Mouse (Mus musculus) intestine, postnatal 0 days (tissue): ENCODE measurements at regions not wholly inside any gene's neighbourhood (a gene's known extent, or its start where the extent isn't known, plus 50 kb on each side); places are given as distances from the start of the nearest gene placed in this dataset.

Experiments used
- ATAC-seq: fragments of 200-750 bp; cut with Nextera tagmentation; 2 replicates; pipeline ENCODE4 v1.8.0; 2017; ENCODE audit warnings: mild to moderate bottlenecking, moderate TSS enrichment, moderate library complexity
- H3K27ac ChIP-seq: fragments of 300-500 bp; sonication (generic); 2 replicates; pipeline ENCODE4 v1.5.1; 2014; ENCODE audit warnings: mild to moderate bottlenecking, low read depth, low read length, moderate library complexity
- H3K27me3 ChIP-seq: fragments of 300-500 bp; sonication (generic); replicated peaks from 2 replicates; pipeline ENCODE4 v1.6.1; 2014; ENCODE audit warnings: low read length, mixed read lengths; ENCODE audit not compliant: control insufficient read depth, insufficient read depth
- H3K36me3 ChIP-seq: fragments of 300-500 bp; sonication (generic); 2 replicates; pipeline ENCODE4 v1.6.1; 2014; ENCODE audit warnings: mild to moderate bottlenecking, moderate library complexity; ENCODE audit not compliant: control insufficient read depth, insufficient read depth
- H3K4me1 ChIP-seq: fragments of 300-500 bp; sonication (generic); replicated peaks from 2 replicates; pipeline ENCODE4 v1.6.1; 2014; ENCODE audit warnings: antibody characterized with exemption, low read length, mixed read lengths; ENCODE audit not compliant: control insufficient read depth, insufficient read depth
- H3K4me2 ChIP-seq: fragments of 300-500 bp; sonication (generic); replicated peaks from 2 replicates; pipeline ENCODE4 v1.6.1; 2014; ENCODE audit warnings: low read depth, mild to moderate bottlenecking, moderate library complexity
- H3K4me3 ChIP-seq: fragments of 300-500 bp; sonication (generic); 2 replicates; pipeline ENCODE4 v1.5.1; 2014; ENCODE audit warnings: low read depth, low read length
- H3K9ac ChIP-seq: fragments of 300-500 bp; sonication (generic); 2 replicates; pipeline ENCODE4 v1.6.1; 2014; ENCODE audit warnings: mild to moderate bottlenecking, low read depth, low read length
- H3K9me3 ChIP-seq: fragments of 300-500 bp; sonication (generic); 2 replicates; pipeline ENCODE4 v1.6.1; 2016; ENCODE audit warnings: mixed run types; ENCODE audit not compliant: control insufficient read depth
- CTCF ChIP-seq: sonication (generic); IDR thresholded peaks from 2 replicates; pipeline ENCODE4 v1.5.1; 2016; ENCODE audit warnings: low read depth, mild to moderate bottlenecking, control low read depth, antibody characterized with exemption, moderate library complexity
- WGBS: fragments of 180-500 bp; shearing (Covaris S2); extraction: QIAGEN DNeasy Blood & Tissue Kit; methylation state at CpG from one replicate; pipeline ENCODE4 v1.1.7; 2014; 5-methylcytosine and 5-hydroxymethylcytosine counted together

DNA sequence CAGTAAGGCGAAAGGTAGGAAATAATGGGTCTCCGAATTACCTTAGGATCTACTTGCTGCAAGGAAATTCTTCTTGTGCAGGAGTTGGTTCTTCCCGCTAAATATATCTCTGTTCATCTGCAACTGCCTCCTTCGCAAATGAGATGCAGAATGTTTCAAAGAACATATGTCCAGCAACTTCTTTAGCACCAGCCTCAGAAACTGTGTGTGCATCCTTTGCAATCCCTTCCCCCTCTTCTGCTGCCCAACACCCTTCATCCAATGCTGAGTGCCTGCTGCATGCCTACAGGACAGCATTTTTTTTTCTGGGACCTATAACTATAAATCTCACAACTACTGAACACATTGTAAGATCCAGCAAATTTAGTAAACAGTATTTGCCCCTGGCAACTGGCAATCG is 402.1 kb downstream of the Rnf144a start:
- WGBS, result 82% methylated on average over 5 of the region's 5 CpGs
- Histone ChIP-seq H3K27ac (no peak overlapping the region), H3K4me3 (no peak overlapping the region), H3K4me2 (no peak overlapping the region), H3K9me3 (no peaks in the 10 kb centered on the region), H3K4me1 (no peaks in the 10 kb centered on the region), H3K36me3 (no peaks in the 10 kb centered on the region), H3K9ac (no peak overlapping the region), H3K27me3 (no peaks in the 10 kb centered on the region)
- no peak for ATAC-seq
- TF ChIP-seq CTCF, result no peak

DNA sequence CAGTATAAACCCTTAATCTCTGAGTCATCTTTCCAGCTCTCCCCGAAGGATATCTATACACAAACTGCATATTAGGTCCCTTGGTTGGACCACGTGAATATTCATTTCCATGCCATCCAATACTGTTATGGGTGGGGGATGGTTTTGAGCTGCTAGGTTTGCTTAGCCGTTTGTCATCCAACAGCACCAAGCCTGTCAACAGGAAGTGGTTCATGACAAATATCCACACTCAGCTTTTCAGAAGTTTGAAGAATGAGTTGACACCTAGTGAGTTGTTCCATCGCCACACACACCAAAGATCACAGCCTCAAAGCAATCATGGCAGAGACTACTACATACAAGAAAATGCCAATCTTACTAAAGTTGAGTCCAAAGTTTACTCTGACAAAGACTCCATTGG is 421.0 kb downstream of the Rnf144a start:
- Histone ChIP-seq H3K36me3 (no peaks in the 10 kb centered on the region), H3K9ac (no peak overlapping the region), H3K27ac (no peak overlapping the region), H3K9me3 (no peaks in the 10 kb centered on the region), H3K4me2 (no peak overlapping the region), H3K4me1 (no peaks in the 10 kb centered on the region), H3K4me3 (no peak overlapping the region), H3K27me3 (no peaks in the 10 kb centered on the region)
- no peak for ATAC-seq
- TF ChIP-seq CTCF, result no peak
- WGBS, result 82% methylated on average over 4 of the region's 4 CpGs

DNA sequence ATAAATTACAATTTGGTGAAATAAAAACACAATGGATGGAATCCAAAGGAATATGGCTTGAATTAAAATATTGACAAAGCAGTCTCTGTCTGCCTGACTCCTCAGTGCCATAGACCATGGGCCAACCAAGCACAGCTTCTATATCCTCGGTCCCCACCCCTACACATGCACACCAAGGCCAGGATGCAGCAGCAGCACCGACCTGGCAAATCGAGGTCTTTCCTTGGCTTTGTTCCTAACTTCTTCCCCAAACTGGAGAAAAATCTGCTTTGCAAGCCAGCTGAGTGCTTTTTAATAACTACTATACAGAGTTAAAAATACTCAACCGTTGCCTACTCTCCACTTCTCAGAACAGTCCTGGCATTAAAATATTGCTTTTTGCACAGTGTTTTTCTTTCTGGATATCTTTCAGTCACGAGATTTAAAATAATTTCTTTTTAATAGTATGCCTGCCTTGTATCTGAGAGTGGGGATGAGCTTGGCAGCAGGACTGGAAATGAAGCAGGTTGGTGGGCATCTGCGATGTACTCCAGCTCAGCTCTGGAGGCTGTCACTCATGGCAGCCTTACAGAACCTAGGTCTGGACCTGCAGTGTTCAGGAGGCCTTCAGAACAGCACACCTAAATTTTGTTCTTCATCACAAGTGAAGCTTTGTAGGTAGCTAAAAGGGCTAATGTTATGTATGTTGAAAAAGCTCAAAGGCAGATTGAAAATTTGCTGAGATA is 423.1 kb downstream of the Rnf144a start:
- H3K4me2 ChIP-seq, result no peak overlapping the region
- H3K4me3 ChIP-seq, result no peak overlapping the region
- WGBS, result 76% methylated on average over 6 of the region's 6 CpGs
- H3K36me3 ChIP-seq, result no peaks in the 10 kb centered on the region
- H3K27ac ChIP-seq, result no peak overlapping the region
- no peak overlapping the region for H3K9ac ChIP-seq
- no peak for TF ChIP-seq CTCF
- no peaks in the 10 kb centered on the region for H3K27me3 ChIP-seq
- no peaks in the 10 kb centered on the region for H3K4me1 ChIP-seq
- ATAC-seq, result no peak
- no peaks in the 10 kb centered on the region for H3K9me3 ChIP-seq

DNA sequence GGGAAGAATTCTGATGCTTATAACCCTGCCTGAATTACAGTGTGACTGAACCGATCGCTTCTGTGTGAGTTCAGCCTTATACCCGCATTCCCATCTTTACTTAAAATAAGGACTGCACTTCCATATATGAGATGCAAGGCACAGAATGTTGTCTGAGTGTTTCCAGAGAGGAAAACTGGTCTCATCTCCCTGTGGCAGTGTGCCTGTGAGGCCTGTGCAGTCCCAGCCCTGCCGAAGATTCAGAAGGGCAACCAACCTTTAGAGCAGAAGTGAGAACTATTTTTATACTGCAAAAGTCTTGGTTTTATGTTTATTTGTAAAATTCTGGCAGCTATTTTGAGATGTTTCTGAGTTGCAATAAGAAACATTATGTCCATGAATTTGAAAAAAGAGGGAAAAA is 432.5 kb downstream of the Rnf144a start:
- no peaks in the 10 kb centered on the region for H3K4me1 ChIP-seq
- H3K4me3 ChIP-seq, result no peak overlapping the region
- 90% methylated on average over 4 of the region's 4 CpGs for WGBS
- no peak for ATAC-seq
- no peaks in the 10 kb centered on the region for H3K9me3 ChIP-seq
- no peak overlapping the region for H3K27ac ChIP-seq
- H3K9ac ChIP-seq, result no peak overlapping the region
- no peaks in the 10 kb centered on the region for H3K27me3 ChIP-seq
- no peak overlapping the region for H3K4me2 ChIP-seq
- no peak for TF ChIP-seq CTCF
- H3K36me3 ChIP-seq, result no peaks in the 10 kb centered on the region

DNA sequence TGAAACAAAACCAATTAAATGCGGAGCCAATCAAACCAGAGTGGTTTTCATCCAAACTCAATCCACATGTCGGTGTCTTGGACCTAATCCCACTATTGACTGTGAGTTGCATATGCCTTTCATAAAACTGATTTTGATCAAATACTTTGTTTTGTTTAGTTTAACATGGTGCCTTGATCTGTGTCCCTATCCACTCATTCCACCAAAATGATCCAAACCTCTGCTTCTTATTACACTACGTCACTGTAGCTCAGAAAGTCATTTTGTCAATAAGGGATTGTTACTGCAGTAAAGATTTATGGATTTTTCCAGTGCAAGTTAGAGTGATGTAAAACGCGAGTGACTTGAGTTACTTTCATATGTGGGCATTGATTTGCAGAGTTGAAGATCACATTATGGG is 436.7 kb downstream of the Rnf144a start:
- Histone ChIP-seq H3K4me1 (no peaks in the 10 kb centered on the region), H3K9ac (no peak overlapping the region), H3K9me3 (no peaks in the 10 kb centered on the region), H3K27me3 (no peaks in the 10 kb centered on the region), H3K27ac (no peak overlapping the region), H3K4me3 (no peak overlapping the region), H3K36me3 (no peaks in the 10 kb centered on the region), H3K4me2 (no peak overlapping the region)
- WGBS, result 85% methylated on average over 5 of the region's 5 CpGs
- no peak for TF ChIP-seq CTCF
- no peak for ATAC-seq

DNA sequence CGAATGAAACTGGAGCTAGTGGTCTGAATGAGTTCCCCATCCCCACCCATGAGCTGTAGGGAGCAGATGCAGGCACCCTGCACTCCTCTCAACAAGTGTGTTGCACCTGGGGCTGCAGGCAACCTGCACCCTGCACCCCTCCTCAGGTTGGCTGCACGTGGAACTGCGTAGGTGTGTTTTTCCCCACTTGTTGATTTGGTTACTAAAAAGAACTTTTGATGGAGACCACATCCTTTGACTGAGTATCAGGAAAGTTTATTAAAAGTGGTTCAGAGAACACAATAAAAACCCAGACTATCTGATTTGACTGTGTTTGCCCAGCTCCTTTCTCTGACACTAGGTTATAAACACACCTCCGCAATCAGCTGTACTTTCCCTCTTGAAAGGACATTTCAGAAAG is 456.5 kb downstream of the Rnf144a start:
- no peak overlapping the region for H3K4me3 ChIP-seq
- WGBS, result 66% methylated on average over 4 of the region's 4 CpGs
- H3K27me3 ChIP-seq, result no peaks in the 10 kb centered on the region
- H3K4me1 ChIP-seq, result no peaks in the 10 kb centered on the region
- H3K27ac ChIP-seq, result no peak overlapping the region
- no peak for TF ChIP-seq CTCF
- no peak for ATAC-seq
- H3K36me3 ChIP-seq, result no peaks in the 10 kb centered on the region
- no peak overlapping the region for H3K4me2 ChIP-seq
- no peaks in the 10 kb centered on the region for H3K9me3 ChIP-seq
- no peak overlapping the region for H3K9ac ChIP-seq

DNA sequence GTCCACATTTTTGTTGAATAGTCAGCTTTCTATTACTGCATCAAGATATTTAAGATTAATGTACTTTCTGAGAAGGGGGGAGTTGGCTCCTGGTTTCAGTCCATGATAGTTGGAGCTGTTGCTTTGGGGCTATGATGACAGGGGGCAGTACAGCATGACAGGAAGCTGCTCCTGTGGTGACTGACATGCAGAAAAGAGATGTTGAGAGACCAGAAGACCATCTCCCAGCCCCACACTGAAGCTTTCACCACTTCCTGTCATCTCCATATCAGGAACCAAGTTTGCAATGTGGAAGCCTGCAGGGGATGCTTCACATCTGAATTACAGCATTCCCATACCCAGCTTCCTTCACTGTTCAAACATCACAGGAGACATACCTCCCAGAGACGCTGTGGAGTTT is 457.5 kb downstream of the Rnf144a start:
- H3K27me3 ChIP-seq, result no peaks in the 10 kb centered on the region
- H3K27ac ChIP-seq, result no peak overlapping the region
- H3K9ac ChIP-seq, result no peak overlapping the region
- TF ChIP-seq CTCF, result no peak
- ATAC-seq, result no peak
- no peak overlapping the region for H3K4me3 ChIP-seq
- no peaks in the 10 kb centered on the region for H3K36me3 ChIP-seq
- H3K4me2 ChIP-seq, result no peak overlapping the region
- no peaks in the 10 kb centered on the region for H3K4me1 ChIP-seq
- no peaks in the 10 kb centered on the region for H3K9me3 ChIP-seq
- WGBS, result 85% methylated on average over 1 of the region's 1 CpGs
